Mouse (Mus musculus) heart, postnatal 0 days (tissue): ENCODE results near the gene Ccl2. TPM values are rescaled to one million over a fixed set of nuclear protein-coding genes. Genes with fewer than 3 reads are reported as not detected.

Experiments
- ATAC-seq: fragments of 200-750 bp; cut with Nextera tagmentation; 2 replicates; pipeline ENCODE4 v1.8.0; 2017; ENCODE audit warnings: low read depth, moderate number of reproducible peaks, moderate library complexity; ENCODE audit not compliant: insufficient read depth
- DNase-seq: peaks from one replicate; pipeline ENCODE4 v3.0.0-alpha.2; 2016; ENCODE audit warnings: low spot score
- H3K27ac ChIP-seq: fragments of 300-500 bp; sonication (generic); 2 replicates; pipeline ENCODE4 v1.5.1; 2014; ENCODE audit warnings: low read depth, mild to moderate bottlenecking
- H3K27me3 ChIP-seq: fragments of 300-500 bp; sonication (generic); 2 replicates; pipeline ENCODE4 v1.6.1; 2014; ENCODE audit warnings: low read length, mixed read lengths; ENCODE audit not compliant: control insufficient read depth, insufficient read depth
- H3K36me3 ChIP-seq: fragments of 300-500 bp; sonication (generic); replicated peaks from 2 replicates; pipeline ENCODE4 v1.6.1; 2014; ENCODE audit warnings: low read length, mixed read lengths; ENCODE audit not compliant: control insufficient read depth, insufficient read depth
- H3K4me1 ChIP-seq: fragments of 300-500 bp; sonication (generic); 2 replicates; pipeline ENCODE4 v1.6.1; 2014; ENCODE audit warnings: antibody characterized with exemption; ENCODE audit not compliant: control insufficient read depth, insufficient read depth
- H3K4me2 ChIP-seq: fragments of 300-500 bp; sonication (generic); 2 replicates; pipeline ENCODE4 v1.6.1; 2014; ENCODE audit warnings: low read depth, mild to moderate bottlenecking, low read length, moderate library complexity
- H3K4me3 ChIP-seq: fragments of 300-500 bp; sonication (generic); 2 replicates; pipeline ENCODE4 v1.5.1; 2014; ENCODE audit warnings: low read depth, low read length
- H3K9ac ChIP-seq: fragments of 300-500 bp; sonication (generic); replicated peaks from 2 replicates; pipeline ENCODE4 v1.6.1; 2014; ENCODE audit warnings: low read depth, low read length, mixed read lengths
- H3K9me3 ChIP-seq: fragments of 300-500 bp; sonication (generic); replicated peaks from 2 replicates; pipeline ENCODE4 v1.6.1; 2016; ENCODE audit warnings: low read length; ENCODE audit not compliant: control insufficient read depth
- CTCF ChIP-seq: IDR thresholded peaks from 2 replicates; pipeline ENCODE4 v1.5.1; 2016; ENCODE audit warnings: antibody characterized with exemption, control low read depth, low read depth
- EP300 ChIP-seq: IDR thresholded peaks from 2 replicates; pipeline ENCODE4 v1.6.1; 2016; ENCODE audit warnings: antibody characterized with exemption, low read depth
- WGBS: fragments of 180-500 bp; shearing (Covaris S2); extraction: QIAGEN DNeasy Blood & Tissue Kit; methylation state at CpG from one replicate; pipeline ENCODE4 v1.1.7; 2014; 5-methylcytosine and 5-hydroxymethylcytosine counted together
- polyA plus RNA-seq: library from polyadenylated mRNA; unstranded; fragments of >200 nt; fragmentation: Nextera tagmentation; extraction: Ambion mirVana; gene quantifications from 2 replicates; pipeline ENCODE4 v1.2.1, GENCODE M21; 2015
- total RNA-seq: library from RNA; depleted of rRNA; stranded (reverse); fragments of >200 nt; gene quantifications from 2 replicates; pipeline ENCODE4 v1.2.3, GENCODE M21; 2014; ENCODE audit warnings: low replicate concordance; rRNA removed

Gene Ccl2
- total and polyA plus RNA-seq, 2 experiments from 2014 or later, result 7.2 to 8.0 TPM

GRCm38 (mm10) chr11:82084360-82084759 is 49.0 kb downstream of the Ccl2 start:
- Histone ChIP-seq H3K36me3 (no peaks in the 10 kb centered on the region), H3K27me3 (no peaks in the 10 kb centered on the region), H3K4me2 (no peak overlapping the region), H3K4me3 (no peak overlapping the region), H3K4me1 (no peaks in the 10 kb centered on the region), H3K9me3 (no peaks in the 10 kb centered on the region), H3K27ac (no peak overlapping the region), H3K9ac (no peak overlapping the region)
- no peak for DNase-seq
- no peak for ATAC-seq
- no peak for TF ChIP-seq EP300
- no peak for TF ChIP-seq CTCF
- 82% methylated on average over 3 of the region's 3 CpGs for WGBS

Other genes with a start within 250 kb of the Ccl2 start
- gene 5530401A14Rik, start 174.9 kb upstream of the Ccl2 start, total RNA-seq, result not detected in 2 replicates
- gene 5530401A14Rik, start 174.9 kb upstream of the Ccl2 start, polyA plus RNA-seq, result not detected in 2 replicates
- gene Asic2, start 67.1 kb upstream of the Ccl2 start, total RNA-seq, result not detected in 2 replicates
- not detected in 2 replicates for gene Asic2, start 67.1 kb upstream of the Ccl2 start, polyA plus RNA-seq
- gene Gm17268, start 3.0 kb downstream of the Ccl2 start, total RNA-seq, result not detected in 2 replicates
- not detected in 2 replicates for gene Gm17268, start 3.0 kb downstream of the Ccl2 start, polyA plus RNA-seq
- 0.53 and 7.3 TPM in 2 replicates for gene Ccl7, start 10.1 kb downstream of the Ccl2 start, total RNA-seq
- gene Ccl7, start 10.1 kb downstream of the Ccl2 start, polyA plus RNA-seq, result 2.8 and 3.2 TPM in 2 replicates
- not detected in 2 replicates for gene Ccl11, start 22.3 kb downstream of the Ccl2 start, total RNA-seq
- 0.18 and 0.20 TPM in 2 replicates for gene Ccl11, start 22.3 kb downstream of the Ccl2 start, polyA plus RNA-seq
- gene Ccl12, start 66.3 kb downstream of the Ccl2 start, total RNA-seq, result not detected in 2 replicates
- gene Ccl12, start 66.3 kb downstream of the Ccl2 start, polyA plus RNA-seq, result 3.2 and 5.1 TPM in 2 replicates
- not detected in 2 replicates for gene Ccl8, start 79.6 kb downstream of the Ccl2 start, total RNA-seq
- not detected in 2 replicates for gene Ccl8, start 79.6 kb downstream of the Ccl2 start, polyA plus RNA-seq